Mouse (Mus musculus) urinary bladder, postnatal 4 days (tissue): ENCODE measurements around the gene Srxn1.

Experiments used
- DNase-seq, 2 experiments: peaks; one replicate each; pipeline ENCODE4 v3.0.0; 2021 to 2022; ENCODE audit warnings: low spot score in 2 of 2

Srxn1 gene

GRCm38 (mm10) chr2:152119228-152119865 lies 14.0 kb downstream of the Srxn1 start:
- DNase-seq = no peak

- no peak for DNase-seq
Measured at GRCm38 (mm10) chr2:152122896-152123295, 17.6 kb downstream of the Srxn1 start.

GRCm38 (mm10) chr2:152128597-152128996 lies 23.3 kb downstream of the Srxn1 start:
- DNase-seq = no peak

- DNase-seq = no peak
Measured at GRCm38 (mm10) chr2:152129778-152130177, 24.5 kb downstream of the Srxn1 start.

- no peak for DNase-seq
Measured at GRCm38 (mm10) chr2:152132016-152132415, 26.7 kb downstream of the Srxn1 start.

GRCm38 (mm10) chr2:152132691-152133090 lies 27.4 kb downstream of the Srxn1 start:
- DNase-seq = no peak

- DNase-seq = no peak
Measured at GRCm38 (mm10) chr2:152139191-152139987, 34.1 kb downstream of the Srxn1 start.

- no peak for DNase-seq
Measured at GRCm38 (mm10) chr2:152140941-152141340, 35.6 kb downstream of the Srxn1 start.

GRCm38 (mm10) chr2:152141491-152141890 lies 36.2 kb downstream of the Srxn1 start:
- DNase-seq = no peak

- no peak for DNase-seq
Measured at GRCm38 (mm10) chr2:152142046-152142445, 36.7 kb downstream of the Srxn1 start.

GRCm38 (mm10) chr2:152142571-152142970 lies 37.3 kb downstream of the Srxn1 start:
- DNase-seq = no peak

GRCm38 (mm10) chr2:152143279-152144157 lies 38.2 kb downstream of the Srxn1 start, which contains the start of gene Tcf15:
Gene Tcf15 (plus strand): TSS chr2:152143561.
- peak in 1 of 2 experiments; percentile 39 for DNase-seq

GRCm38 (mm10) chr2:152144158-152144450 lies 38.8 kb downstream of the Srxn1 start:
- DNase-seq = no peak

- DNase-seq = no peak
Measured at GRCm38 (mm10) chr2:152144501-152144900, 39.2 kb downstream of the Srxn1 start.

- DNase-seq = no peak
Measured at GRCm38 (mm10) chr2:152145711-152146110, 40.4 kb downstream of the Srxn1 start.

- no peak for DNase-seq
Measured at GRCm38 (mm10) chr2:152147079-152147478, 41.8 kb downstream of the Srxn1 start.

- no peak for DNase-seq
Measured at GRCm38 (mm10) chr2:152148675-152149074, 43.4 kb downstream of the Srxn1 start.

GRCm38 (mm10) chr2:152149891-152150290 lies 44.6 kb downstream of the Srxn1 start:
- no peak for DNase-seq

- no peak for DNase-seq
Measured at GRCm38 (mm10) chr2:152150373-152150772, 45.1 kb downstream of the Srxn1 start.

- DNase-seq = no peak
Measured at GRCm38 (mm10) chr2:152153361-152153760, 48.0 kb downstream of the Srxn1 start.

- DNase-seq = no peak
Measured at GRCm38 (mm10) chr2:152155414-152156208, 50.3 kb downstream of the Srxn1 start.

- DNase-seq = no peak
Measured at GRCm38 (mm10) chr2:152156471-152156870, 51.2 kb downstream of the Srxn1 start.
